27 mouse cellular contexts compared by ENCODE assay signal in the genomic region with DNA sequence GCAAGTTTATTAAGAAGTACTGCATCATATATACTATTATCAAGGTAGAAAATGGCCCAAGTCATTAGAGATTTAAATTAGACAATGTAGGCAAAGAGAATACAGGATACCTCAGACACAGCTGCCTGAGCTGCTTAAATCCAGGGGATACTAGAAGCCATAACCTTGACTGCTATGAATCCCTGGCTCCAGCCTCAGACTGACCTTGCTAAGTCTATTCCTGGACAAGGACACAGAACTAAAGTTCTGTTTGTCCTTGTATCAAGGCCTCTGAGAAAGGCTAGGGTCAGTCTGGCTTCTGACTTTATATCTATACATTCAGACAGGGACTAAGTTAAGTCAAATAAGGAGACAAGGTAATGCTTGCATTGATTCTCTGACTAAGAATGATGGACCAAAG.
"Had no signal": no experiment of that assay in that cellular context is flagged by ENCODE, and none has a peak within 500 bp of the region (broad histone marks: within the 10 kb centered on the region; RNA-seq: fewer than 3 reads in every experiment).

No protein-coding gene starts in this region.

- H3K27ac ChIP-seq: limb, embryonic 10.5 days; limb, embryonic 13.5 days; liver, embryonic 12.5 days; liver, embryonic 15.5 days; lung, embryonic 15.5 days; midbrain, embryonic 10.5 days; midbrain, embryonic 13.5 days; neural tube, embryonic 13.5 days; stomach, embryonic 15.5 days had no signal

- H3K9ac ChIP-seq: limb, embryonic 13.5 days; liver, embryonic 12.5 days; liver, embryonic 15.5 days; lung, embryonic 15.5 days; midbrain, embryonic 13.5 days; neural tube, embryonic 13.5 days; stomach, embryonic 15.5 days had no signal

- H3K9me3 ChIP-seq: limb, embryonic 10.5 days; limb, embryonic 13.5 days; liver, embryonic 12.5 days; liver, embryonic 15.5 days; lung, embryonic 15.5 days; megakaryocyte, embryonic 14.5 days; midbrain, embryonic 10.5 days; midbrain, embryonic 13.5 days; neural tube, embryonic 13.5 days; stomach, embryonic 15.5 days had no signal

- H3K36me3 ChIP-seq: limb, embryonic 10.5 days; limb, embryonic 13.5 days; liver, embryonic 12.5 days; liver, embryonic 15.5 days; lung, embryonic 15.5 days; midbrain, embryonic 10.5 days; midbrain, embryonic 13.5 days; neural tube, embryonic 13.5 days; stomach, embryonic 15.5 days had no signal

- H3K27me3 ChIP-seq: limb, embryonic 13.5 days; liver, embryonic 12.5 days; liver, embryonic 15.5 days; lung, embryonic 15.5 days; megakaryocyte, embryonic 14.5 days; midbrain, embryonic 13.5 days; neural tube, embryonic 13.5 days; stomach, embryonic 15.5 days had no signal

- DNase-seq: kidney, adult 8-10 months; kidney, postnatal 14 days; kidney, postnatal 4 days; layer of hippocampus, adult 9-11 months; liver; lung, adult 18-20 months; lung, postnatal 10 days; lung, postnatal 36 days; right cerebral cortex, adult 18-20 months; right cerebral cortex, postnatal 14 days; right cerebral cortex, postnatal 4 days; spleen, adult 18-20 months; thymus, adult 2 months; thymus, postnatal 14 days; thymus, postnatal 4 days had no signal

- H3K4me2 ChIP-seq: limb, embryonic 13.5 days; liver, embryonic 12.5 days; liver, embryonic 15.5 days; lung, embryonic 15.5 days; midbrain, embryonic 13.5 days; neural tube, embryonic 13.5 days; stomach, embryonic 15.5 days had no signal

- H3K4me3 ChIP-seq: limb, embryonic 10.5 days; limb, embryonic 13.5 days; liver, embryonic 12.5 days; liver, embryonic 15.5 days; lung, embryonic 15.5 days; megakaryocyte, embryonic 14.5 days; midbrain, embryonic 10.5 days; midbrain, embryonic 13.5 days; myocyte; neural tube, embryonic 13.5 days; stomach, embryonic 15.5 days had no signal

- ATAC-seq: liver, embryonic 12.5 days; midbrain, embryonic 13.5 days; midbrain, embryonic 16.5 days had no signal

- H3K4me1 ChIP-seq: limb, embryonic 10.5 days; limb, embryonic 13.5 days; lung, embryonic 15.5 days; midbrain, embryonic 10.5 days; midbrain, embryonic 13.5 days; neural tube, embryonic 13.5 days; stomach, embryonic 15.5 days had no signal
